Mouse (Mus musculus): ENCODE measurements around the gene Adh1. TPM values are rescaled to one million over a fixed set of nuclear protein-coding genes. Genes with fewer than 3 reads are reported as not detected.

The Adh1 gene
- polyA plus RNA-seq, 1 experiment: 1.8 TPM

- TF ChIP-seq CTCF (IDR thresholded peaks at IDR 0.05; ENCODE audit: extremely low read depth, insufficient read depth, insufficient read length, insufficient replicate concordance): no peak
- no peak for TF ChIP-seq POLR2A (IDR thresholded peaks at IDR 0.05; ENCODE audit: low read depth, low read length)
- 94% methylated on average over 3 of the region's 3 CpGs for WGBS
- no peak overlapping the region for H3K27ac ChIP-seq (ENCODE audit: insufficient read depth, low read length)
- H3K36me3 ChIP-seq (ENCODE audit: control insufficient read depth, insufficient read depth, low read length): no peaks in the 10 kb centered on the region
- no peak for DNase-seq (ENCODE audit: low read depth in 1 of 2, low spot score in 2 of 2)
- H3K4me3 ChIP-seq (ENCODE audit: extremely low read depth, insufficient read depth, insufficient read length): no peak overlapping the region
- no peaks in the 10 kb centered on the region; the same call in 1 of the 2 replicates for H3K4me1 ChIP-seq (ENCODE audit: control insufficient read depth, insufficient read depth, insufficient read length)
- no peaks in the 10 kb centered on the region for H3K27me3 ChIP-seq (ENCODE audit: control insufficient read depth, insufficient read depth, low read length)
These were observed 20.4 kb upstream of the Adh1 start for GRCm38 (mm10) chr3:138240411-138240810.

DNA sequence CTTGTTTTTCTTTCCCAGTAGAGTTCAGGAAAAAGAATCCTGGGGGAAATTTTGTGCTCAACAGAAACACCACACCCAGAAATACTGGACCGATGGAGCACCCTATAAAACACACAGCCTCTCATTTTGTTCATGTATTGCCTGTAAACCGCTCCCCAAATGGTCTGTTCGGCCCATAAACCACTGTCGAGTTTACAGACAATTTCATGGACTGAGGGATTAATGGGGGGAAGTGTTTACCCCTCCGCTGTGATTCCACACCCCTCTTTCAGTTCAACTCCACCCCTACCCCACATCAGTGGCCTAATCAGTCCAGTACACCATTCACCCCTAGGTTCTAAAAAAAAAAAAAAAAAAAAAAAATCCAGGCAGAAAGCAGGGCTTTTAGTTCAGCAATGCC is 19.8 kb upstream of the Adh1 start:
- no peaks in the 10 kb centered on the region for H3K36me3 ChIP-seq (ENCODE audit: control insufficient read depth, insufficient read depth, low read length)
- H3K4me3 ChIP-seq (ENCODE audit: extremely low read depth, insufficient read depth, insufficient read length): no peak overlapping the region
- H3K27ac ChIP-seq (ENCODE audit: insufficient read depth, low read length): no peak overlapping the region
- DNase-seq (ENCODE audit: low read depth in 1 of 2, low spot score in 2 of 2): no peak
- TF ChIP-seq POLR2A (IDR thresholded peaks at IDR 0.05; ENCODE audit: low read depth, low read length) (no peak), CTCF (IDR thresholded peaks at IDR 0.05; ENCODE audit: extremely low read depth, insufficient read depth, insufficient read length, insufficient replicate concordance) (no peak)
- no peaks in the 10 kb centered on the region; the same call in 1 of the 2 replicates for H3K4me1 ChIP-seq (ENCODE audit: control insufficient read depth, insufficient read depth, insufficient read length)
- WGBS: 81% methylated on average over 5 of the region's 5 CpGs
- no peaks in the 10 kb centered on the region for H3K27me3 ChIP-seq (ENCODE audit: control insufficient read depth, insufficient read depth, low read length)

DNA sequence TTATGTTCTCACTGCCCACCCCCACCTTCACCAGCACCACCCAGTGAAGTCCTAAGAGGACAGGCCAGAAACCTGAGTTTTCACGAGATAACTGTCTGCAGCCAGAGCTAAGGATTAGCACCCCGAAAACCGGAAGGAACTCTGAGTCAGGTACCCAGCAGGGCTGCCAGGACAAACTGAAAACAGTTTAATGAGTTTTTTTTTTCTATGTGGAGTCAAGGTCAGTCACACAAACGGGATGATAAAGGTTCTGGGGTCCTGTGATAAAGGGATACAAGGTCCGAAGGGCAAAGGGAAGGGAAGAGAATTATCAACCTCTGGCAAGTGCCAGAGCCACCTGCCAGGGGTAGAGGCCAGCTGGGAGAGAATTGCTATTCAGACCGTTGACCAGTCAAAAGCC is 19.4 kb upstream of the Adh1 start:
- Histone ChIP-seq H3K36me3 (ENCODE audit: control insufficient read depth, insufficient read depth, low read length) (no peaks in the 10 kb centered on the region), H3K27ac (ENCODE audit: insufficient read depth, low read length) (no peak overlapping the region), H3K4me1 (ENCODE audit: control insufficient read depth, insufficient read depth, insufficient read length) (no peaks in the 10 kb centered on the region; the same call in 1 of the 2 replicates), H3K27me3 (ENCODE audit: control insufficient read depth, insufficient read depth, low read length) (no peaks in the 10 kb centered on the region), H3K4me3 (ENCODE audit: extremely low read depth, insufficient read depth, insufficient read length) (no peak overlapping the region)
- no peak for DNase-seq (ENCODE audit: low read depth in 1 of 2, low spot score in 2 of 2)
- 51% methylated on average over 6 of the region's 6 CpGs for WGBS
- TF ChIP-seq POLR2A (IDR thresholded peaks at IDR 0.05; ENCODE audit: low read depth, low read length) (no peak), CTCF (IDR thresholded peaks at IDR 0.05; ENCODE audit: extremely low read depth, insufficient read depth, insufficient read length, insufficient replicate concordance) (no peak)

DNA sequence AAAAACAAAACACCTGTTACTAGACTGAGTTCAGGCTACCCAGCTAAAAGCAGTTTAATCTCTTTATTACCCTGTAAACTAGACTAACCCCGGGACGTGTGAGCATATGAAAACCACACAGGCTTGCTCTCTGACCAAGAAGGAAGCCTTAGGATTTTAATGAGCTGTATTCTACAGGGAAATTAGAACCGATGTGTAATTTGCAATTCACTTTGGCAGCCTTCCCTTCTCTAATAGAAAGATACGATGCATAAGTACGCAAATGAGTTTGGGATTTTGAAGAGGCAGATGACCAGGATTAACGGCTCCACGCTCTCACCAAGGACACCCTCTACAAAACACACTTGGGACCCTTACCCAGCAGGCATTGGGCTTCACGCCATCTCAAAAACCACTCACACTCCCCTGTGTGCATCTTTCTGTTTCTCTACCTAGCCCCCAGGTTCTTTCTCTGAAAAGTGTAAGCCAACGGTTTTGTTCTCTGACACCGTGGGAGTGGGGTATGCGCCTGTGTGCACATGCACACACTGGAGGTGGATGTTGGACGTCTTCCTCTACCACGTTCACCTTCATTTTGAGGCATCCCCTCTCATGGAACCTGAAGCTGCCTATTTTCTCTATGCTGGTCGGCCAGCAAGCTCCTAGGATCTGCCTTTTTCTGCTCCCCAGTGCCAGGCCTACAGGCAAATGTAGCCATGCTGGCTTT is 18.6 kb upstream of the Adh1 start:
- Histone ChIP-seq H3K27me3 (ENCODE audit: control insufficient read depth, insufficient read depth, low read length) (no peaks in the 10 kb centered on the region), H3K36me3 (ENCODE audit: control insufficient read depth, insufficient read depth, low read length) (no peaks in the 10 kb centered on the region), H3K27ac (ENCODE audit: insufficient read depth, low read length) (no peak overlapping the region), H3K4me1 (ENCODE audit: control insufficient read depth, insufficient read depth, insufficient read length) (no peaks in the 10 kb centered on the region; the same call in 1 of the 2 replicates), H3K4me3 (ENCODE audit: extremely low read depth, insufficient read depth, insufficient read length) (no peak overlapping the region)
- DNase-seq (ENCODE audit: low read depth in 1 of 2, low spot score in 2 of 2): no peak
- WGBS: 89% methylated on average over 14 of the region's 14 CpGs
- TF ChIP-seq CTCF (IDR thresholded peaks at IDR 0.05; ENCODE audit: extremely low read depth, insufficient read depth, insufficient read length, insufficient replicate concordance) (no peak), POLR2A (IDR thresholded peaks at IDR 0.05; ENCODE audit: low read depth, low read length) (no peak)

DNA sequence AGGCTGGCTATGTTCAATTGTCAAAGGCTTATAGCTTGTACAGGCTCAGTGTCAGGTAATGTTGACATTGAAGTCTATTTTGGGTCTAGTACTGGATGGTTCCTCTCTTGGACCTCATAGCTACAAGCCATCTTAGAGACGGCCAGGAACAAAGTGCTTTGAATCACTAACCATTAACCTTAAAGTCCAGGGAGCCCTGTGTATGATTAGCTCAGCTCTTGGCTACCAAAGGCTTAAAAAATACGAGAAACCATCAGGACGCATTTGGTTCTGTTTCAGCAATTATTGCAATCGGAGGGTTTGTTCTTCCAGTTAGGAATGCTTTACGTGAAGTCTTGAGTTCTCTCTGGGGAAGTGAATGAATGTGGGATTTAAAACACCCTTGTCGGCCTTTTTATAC is 17.9 kb upstream of the Adh1 start:
- no peak for TF ChIP-seq POLR2A (IDR thresholded peaks at IDR 0.05; ENCODE audit: low read depth, low read length)
- WGBS: 88% methylated on average over 6 of the region's 6 CpGs
- no peak overlapping the region for H3K27ac ChIP-seq (ENCODE audit: insufficient read depth, low read length)
- H3K36me3 ChIP-seq (ENCODE audit: control insufficient read depth, insufficient read depth, low read length): no peaks in the 10 kb centered on the region
- no peak for DNase-seq (ENCODE audit: low read depth in 1 of 2, low spot score in 2 of 2)
- no peaks in the 10 kb centered on the region; the same call in 1 of the 2 replicates for H3K4me1 ChIP-seq (ENCODE audit: control insufficient read depth, insufficient read depth, insufficient read length)
- H3K27me3 ChIP-seq (ENCODE audit: control insufficient read depth, insufficient read depth, low read length): no peaks in the 10 kb centered on the region
- H3K4me3 ChIP-seq (ENCODE audit: extremely low read depth, insufficient read depth, insufficient read length): no peak overlapping the region

GRCm38 (mm10) chr3:138244338-138244874 is 16.4 kb upstream of the Adh1 start:
- no peak overlapping the region for H3K27ac ChIP-seq (ENCODE audit: insufficient read depth, low read length)
- 86% methylated on average over 7 of the region's 7 CpGs for WGBS
- no peaks in the 10 kb centered on the region for H3K27me3 ChIP-seq (ENCODE audit: control insufficient read depth, insufficient read depth, low read length)
- H3K4me3 ChIP-seq (ENCODE audit: extremely low read depth, insufficient read depth, insufficient read length): no peak overlapping the region
- no peaks in the 10 kb centered on the region for H3K36me3 ChIP-seq (ENCODE audit: control insufficient read depth, insufficient read depth, low read length)
- no peak for DNase-seq (ENCODE audit: low read depth in 1 of 2, low spot score in 2 of 2)
- TF ChIP-seq CTCF (IDR thresholded peaks at IDR 0.05; ENCODE audit: extremely low read depth, insufficient read depth, insufficient read length, insufficient replicate concordance) (no peak), POLR2A (IDR thresholded peaks at IDR 0.05; ENCODE audit: low read depth, low read length) (no peak)
- no peaks in the 10 kb centered on the region for H3K4me1 ChIP-seq (ENCODE audit: control insufficient read depth, insufficient read depth, insufficient read length)

DNA sequence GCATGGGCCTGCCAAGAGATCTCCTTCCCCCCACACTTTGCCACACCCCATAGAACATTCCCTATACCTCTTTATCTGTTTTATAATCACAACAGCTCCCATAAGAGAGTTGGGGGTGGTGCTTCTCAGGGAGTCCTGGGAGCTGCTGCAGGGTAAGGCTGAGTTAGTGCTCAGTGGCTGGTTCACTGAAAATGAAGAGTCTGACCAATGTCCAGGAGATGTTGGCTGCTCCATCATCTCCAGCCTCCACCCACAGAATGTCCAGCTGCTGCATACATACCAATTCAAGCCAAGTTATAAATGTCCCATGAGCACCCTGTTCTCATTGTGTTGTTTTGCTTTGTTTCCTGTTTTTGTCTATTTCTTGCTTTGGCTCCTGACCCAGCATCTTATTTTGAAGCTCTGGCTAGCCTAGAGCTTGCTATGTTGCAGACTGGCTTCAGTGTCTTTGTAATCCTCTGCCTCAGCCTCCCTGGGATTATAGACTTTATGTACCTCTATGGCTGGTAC is 14.2 kb upstream of the Adh1 start:
- Histone ChIP-seq H3K36me3 (ENCODE audit: control insufficient read depth, insufficient read depth, low read length) (no peaks in the 10 kb centered on the region), H3K27ac (ENCODE audit: insufficient read depth, low read length) (no peak overlapping the region), H3K4me1 (ENCODE audit: control insufficient read depth, insufficient read depth, insufficient read length) (no peaks in the 10 kb centered on the region), H3K4me3 (ENCODE audit: extremely low read depth, insufficient read depth, insufficient read length) (no peak overlapping the region), H3K27me3 (ENCODE audit: control insufficient read depth, insufficient read depth, low read length) (no peaks in the 10 kb centered on the region)
- no peak for DNase-seq (ENCODE audit: low read depth in 1 of 2, low spot score in 2 of 2)
- no peak for TF ChIP-seq POLR2A (IDR thresholded peaks at IDR 0.05; ENCODE audit: low read depth, low read length)
- TF ChIP-seq CTCF (IDR thresholded peaks at IDR 0.05; ENCODE audit: extremely low read depth, insufficient read depth, insufficient read length, insufficient replicate concordance): no peak

All from spleen, adult 2 months (tissue).